Mouse (Mus musculus) megakaryocyte, adult 5-6 weeks (primary cell): ENCODE results near the gene Trappc2l. TPM values are rescaled to one million over a fixed set of nuclear protein-coding genes. Genes with fewer than 3 reads are reported as not detected.

ENCODE experiments used
- ATAC-seq: 2 replicates; pipeline ENCODE4 v1.8.0; 2016; ENCODE audit warnings: mild to moderate bottlenecking, inconsistent platforms; ENCODE audit not compliant: poor library complexity, severe bottlenecking
- total RNA-seq, 2 experiments: library from RNA; stranded (forward) in 1 of 2; stranded (reverse) in 1 of 2; fragments of 153-499, 151-499 nt in 1 of 2; fragments of 221-1000, 200-1000 nt in 1 of 2; gene quantifications; 2 replicates each; pipeline versions ENCODE4 v1.2.3 to v1.2.4; 2015 to 2017

Gene Trappc2l
- total RNA-seq, 2 experiments from 2014 or later: 37.6 to 88.2 TPM

- no peak for ATAC-seq
Observed at GRCm38 (mm10) chr8:122579196-122579595, 32.2 kb upstream of the Trappc2l start.

- ATAC-seq: no peak
Observed at GRCm38 (mm10) chr8:122580926-122581325, 30.5 kb upstream of the Trappc2l start.

GRCm38 (mm10) chr8:122584981-122585380 is 26.5 kb upstream of the Trappc2l start:
- ATAC-seq: no peak

DNA sequence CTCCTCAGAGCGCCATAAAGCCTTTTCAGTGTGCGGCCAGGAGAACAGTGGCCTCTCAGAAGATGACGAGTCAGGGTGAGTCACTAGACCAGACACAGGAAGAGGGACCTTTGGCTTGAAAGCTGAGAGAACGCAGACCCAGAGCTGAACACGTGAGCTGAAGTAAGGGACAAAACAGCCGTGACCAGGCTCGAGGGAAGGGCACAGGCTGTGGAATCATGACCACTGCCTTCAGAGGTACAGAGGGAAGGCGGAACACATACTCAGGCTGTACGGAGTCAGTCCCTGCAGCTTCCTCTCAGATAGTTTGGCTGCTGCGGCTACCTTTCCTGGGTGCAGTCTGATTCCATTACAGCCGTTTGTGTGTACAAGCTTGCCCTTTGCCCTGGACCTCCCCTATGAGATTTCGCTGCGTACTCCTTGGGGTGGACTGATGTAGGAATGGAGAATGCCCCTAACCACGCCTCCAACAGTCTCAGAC is 26.0 kb upstream of the Trappc2l start:
- ATAC-seq: peak; percentile 36; the same call in 1 of the 2 replicates

DNA sequence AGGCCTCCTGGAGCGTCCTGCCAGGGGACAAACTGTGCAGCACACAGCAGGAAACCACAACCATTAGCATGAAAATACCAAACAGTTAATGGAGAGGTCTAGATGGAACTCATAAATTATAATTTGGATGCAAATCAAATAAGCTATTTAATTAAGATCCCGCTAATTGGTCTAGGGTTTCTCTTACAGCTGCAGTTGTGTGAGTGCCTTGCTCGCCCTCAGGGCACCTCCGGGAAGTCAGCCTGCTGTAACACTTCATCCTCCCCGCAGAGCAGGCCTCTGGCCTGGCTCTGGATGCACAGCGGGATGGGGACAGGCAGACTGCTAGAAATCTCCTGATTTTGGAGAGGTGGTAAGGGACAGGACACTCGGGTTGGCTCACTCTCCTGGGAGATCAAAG is 25.3 kb upstream of the Trappc2l start:
- ATAC-seq: no peak

- ATAC-seq: no peak
Observed at GRCm38 (mm10) chr8:122586749-122587148, 24.7 kb upstream of the Trappc2l start.

- ATAC-seq: peak; percentile 81
Observed at GRCm38 (mm10) chr8:122593240-122593639, 18.2 kb upstream of the Trappc2l start.

DNA sequence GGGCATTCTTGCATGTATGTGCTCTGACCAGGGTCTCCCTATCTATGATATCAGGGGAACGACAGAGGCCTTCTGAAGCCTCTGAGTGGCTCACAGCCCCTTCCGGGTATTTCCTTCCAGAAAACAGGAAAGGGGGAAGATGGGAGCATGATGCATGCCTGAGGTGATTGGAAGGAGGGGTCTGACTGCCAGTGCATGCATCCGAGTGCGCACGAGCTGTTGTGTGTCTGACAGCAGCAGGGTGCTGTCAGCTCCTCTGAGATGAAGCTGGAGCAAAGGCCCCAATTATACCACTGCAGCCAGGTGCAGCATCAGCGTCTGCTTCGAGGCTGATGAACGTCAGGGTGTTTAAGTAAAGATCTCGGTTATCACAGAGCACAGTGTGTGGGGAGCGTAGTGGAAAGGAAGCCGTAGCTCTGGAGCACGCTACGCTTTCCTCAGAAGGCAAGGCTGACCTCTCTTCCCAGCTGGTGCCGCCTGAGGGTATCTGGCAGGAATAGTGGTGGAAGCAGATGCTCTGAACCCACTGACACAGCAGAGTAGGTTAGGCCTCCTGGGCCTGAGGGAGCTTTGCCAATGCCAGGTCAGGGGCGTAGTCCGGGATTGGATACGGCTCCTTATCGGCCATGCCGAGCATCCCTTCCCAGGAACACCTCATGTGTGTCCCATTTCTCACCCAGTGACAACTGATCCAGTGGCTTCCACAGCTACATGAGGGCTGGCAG is 17.5 kb upstream of the Trappc2l start:
- ATAC-seq: no peak

DNA sequence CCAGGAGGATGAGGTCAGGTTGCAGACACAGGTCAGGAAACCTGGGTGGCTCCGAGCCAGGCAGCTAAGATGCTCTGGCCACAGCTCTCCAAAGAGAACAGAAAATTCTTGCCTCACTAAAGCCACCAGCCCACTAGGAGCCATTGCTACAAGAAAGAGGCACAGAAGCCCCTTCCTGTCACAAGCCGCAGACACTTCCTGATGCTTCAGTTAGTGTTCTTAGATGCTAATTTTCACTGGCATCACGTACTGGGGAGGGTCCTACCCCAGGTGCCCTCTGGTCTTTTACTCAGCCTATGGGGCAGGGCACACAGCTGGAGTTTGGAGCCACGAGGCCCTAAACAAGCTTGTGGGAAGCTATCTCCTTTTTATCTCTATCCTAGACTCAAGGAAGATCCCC is 15.4 kb upstream of the Trappc2l start:
- ATAC-seq: peak; percentile 19

DNA sequence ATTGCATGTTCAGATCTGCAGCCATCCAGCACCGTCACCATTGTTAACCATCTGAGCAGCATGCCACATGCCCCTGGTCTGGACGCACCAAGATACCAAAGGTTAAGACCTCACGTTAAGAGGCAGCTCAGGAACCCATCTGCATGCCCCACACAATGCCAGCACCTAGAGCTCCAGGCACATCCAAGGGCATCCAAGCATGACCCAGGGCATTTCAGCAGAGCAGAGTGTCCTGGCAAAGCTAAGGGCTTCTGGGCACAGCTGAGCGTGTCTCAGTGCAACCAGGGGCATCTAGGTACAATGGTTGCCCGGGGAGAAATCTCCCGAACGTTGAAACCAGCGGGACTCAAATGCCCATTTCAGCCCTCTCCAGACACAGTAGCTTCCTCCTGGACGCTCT is 10.8 kb upstream of the Trappc2l start:
- ATAC-seq: no peak

DNA sequence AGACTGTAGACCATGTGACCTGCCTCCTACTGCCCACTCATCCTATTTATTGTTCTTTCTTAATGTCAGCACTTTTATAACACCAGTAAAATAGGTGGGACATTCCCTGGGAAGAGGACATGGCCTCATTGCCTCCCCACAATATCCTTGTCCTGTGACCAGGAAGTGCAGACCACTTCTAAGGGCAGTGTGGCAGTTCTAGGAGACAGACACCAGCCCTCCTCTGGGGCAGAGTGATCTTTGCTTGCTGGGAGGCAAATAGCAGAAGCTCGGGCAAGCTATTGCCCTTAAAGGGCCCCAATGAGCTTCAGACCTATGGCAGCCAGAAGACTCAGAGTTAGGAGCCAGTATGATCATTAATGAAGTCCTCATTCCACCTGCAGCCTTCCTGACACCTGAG is 6.8 kb upstream of the Trappc2l start:
- ATAC-seq: 0 out of 2 replicates have a peak, but pooled peaks have one; percentile 15

DNA sequence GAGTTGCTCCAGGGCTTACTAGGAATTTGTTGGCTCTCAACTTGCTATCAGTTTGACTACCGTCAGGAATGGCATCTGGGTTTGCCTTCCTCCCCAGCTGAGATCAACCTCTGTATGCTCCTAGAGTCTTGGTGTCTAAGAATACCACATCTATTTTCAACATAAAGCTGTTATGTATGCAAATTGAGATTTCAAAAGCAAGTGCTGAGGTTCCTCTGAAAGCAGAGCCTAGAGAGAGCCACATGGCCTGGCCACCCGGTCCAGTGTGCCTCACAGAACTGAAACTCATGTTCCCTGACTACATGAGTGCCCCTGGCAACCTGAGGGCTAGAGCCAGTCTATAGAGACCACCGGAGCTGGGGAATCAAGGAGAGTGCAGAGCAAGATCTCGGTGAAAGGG is 6.1 kb upstream of the Trappc2l start:
- peak; percentile 51; the same call in 1 of the 2 replicates for ATAC-seq

GRCm38 (mm10) chr8:122606810-122607209 is 4.6 kb upstream of the Trappc2l start:
- ATAC-seq: no peak

DNA sequence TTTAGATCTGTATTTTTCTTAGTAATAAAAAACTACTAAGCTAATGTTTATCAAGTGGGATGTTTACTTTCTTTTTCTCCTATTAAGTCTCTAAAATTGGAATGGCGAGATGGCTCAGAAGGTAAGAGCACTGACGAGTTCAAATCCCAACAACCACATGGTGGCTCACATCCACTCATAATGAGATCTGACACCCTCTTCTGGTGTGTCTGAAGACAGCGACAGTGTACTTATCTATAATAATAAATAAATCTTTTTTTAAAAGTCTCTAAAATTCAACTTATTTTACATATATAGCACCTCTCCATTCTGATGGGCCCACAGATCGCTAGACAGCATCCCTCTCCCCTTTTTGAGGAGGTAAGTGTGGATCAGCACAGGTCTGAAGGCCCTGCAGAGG is 1.2 kb upstream of the Trappc2l start:
- ATAC-seq: no peak

- ATAC-seq: peak; percentile 67
Observed at GRCm38 (mm10) chr8:122610612-122611277, 695 bp upstream of the Trappc2l start.

GRCm38 (mm10) chr8:122616181-122616905 is 4.9 kb downstream of the Trappc2l start:
- ATAC-seq: no peak

GRCm38 (mm10) chr8:122617947-122618546 is 6.6 kb downstream of the Trappc2l start:
- ATAC-seq: peak; percentile 90

- ATAC-seq: no peak
Observed at GRCm38 (mm10) chr8:122618660-122619378, 7.4 kb downstream of the Trappc2l start.

- ATAC-seq: no peak
Observed at GRCm38 (mm10) chr8:122620446-122620845, 9.0 kb downstream of the Trappc2l start.

DNA sequence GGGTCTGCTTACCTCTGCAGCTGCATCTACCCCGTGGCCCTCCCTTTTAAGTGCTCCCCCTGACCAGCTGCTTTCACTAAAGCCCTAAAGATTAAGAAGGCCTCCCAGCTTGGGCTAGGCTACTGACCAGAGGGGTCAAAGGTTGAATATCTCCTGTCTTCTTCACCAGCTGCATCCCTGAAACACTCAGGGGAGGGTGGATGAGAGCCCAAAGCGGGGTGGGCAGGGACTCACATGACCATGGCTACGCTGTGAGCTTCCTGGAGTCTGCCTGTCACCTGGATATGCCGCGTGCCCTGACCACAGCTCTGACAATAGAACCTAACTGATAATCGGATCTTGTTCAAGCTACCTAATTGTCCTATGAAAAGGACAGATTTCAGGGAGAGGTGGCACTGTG is 11.3 kb downstream of the Trappc2l start, which contains the start of gene Pabpn1l:
TSS of gene Pabpn1l (minus strand) at position 13 of the 400 bp plus-strand sequence.
- no peak for ATAC-seq
